Mouse (Mus musculus): Measurements from ENCODE around the gene Vav1. TPM values are rescaled to one million over a fixed set of nuclear protein-coding genes. Genes with fewer than 3 reads are reported as not detected.

Vav1 gene
- polyA plus RNA-seq, 1 experiment from 2014 or later = 1.5 TPM

DNA sequence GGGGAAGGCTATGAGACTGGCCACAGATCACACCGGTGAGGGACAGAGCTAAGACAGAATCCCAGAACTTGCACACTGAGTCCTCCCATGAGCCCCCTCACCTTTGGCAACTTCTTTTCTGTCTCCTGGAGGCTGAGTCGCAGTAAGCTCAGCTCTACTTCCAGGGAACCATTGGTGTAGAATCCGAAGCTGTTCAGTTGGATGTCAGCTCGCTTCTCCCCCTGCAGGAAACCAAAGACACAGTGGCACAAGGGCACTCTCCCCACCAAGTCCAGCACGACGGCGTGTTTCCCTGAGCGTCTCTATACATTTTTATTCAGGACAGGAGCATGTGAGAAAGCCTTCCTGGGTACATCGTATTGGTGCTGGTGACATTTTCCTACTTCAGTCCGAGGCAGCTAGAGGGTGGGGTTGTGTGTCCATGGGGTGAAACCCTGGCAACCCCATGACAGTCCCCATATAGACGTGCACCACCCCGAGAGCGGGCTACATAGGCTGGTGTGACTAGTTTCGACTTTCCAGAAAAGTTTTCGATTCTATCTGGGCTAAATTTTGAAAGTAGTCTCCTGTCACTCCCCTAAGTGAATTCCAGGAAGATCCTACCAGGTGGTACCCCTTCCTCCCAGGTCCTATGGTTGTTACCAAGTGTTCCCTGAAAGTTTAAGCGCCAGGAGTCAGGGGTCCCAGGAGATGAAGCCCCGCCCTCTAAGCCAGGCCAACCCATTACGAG lies 32.1 kb upstream of the Vav1 start:
- peaks cover 3% of the 10 kb centered on the region; the same call in 1 of the 2 replicates for H3K36me3 ChIP-seq
- ATAC-seq (replicated peaks) = peak; percentile 1; the same call in 1 of the 2 replicates
- peak overlapping the region; percentile 80 for H3K9ac ChIP-seq (replicated peaks)
- H3K4me1 ChIP-seq = peaks cover 35% of the 10 kb centered on the region
- peak overlapping the region; percentile 97 for H3K27ac ChIP-seq (replicated peaks)
- no peaks in the 10 kb centered on the region for H3K27me3 ChIP-seq
- WGBS = 5% methylated on average over 18 of the region's 18 CpGs
- H3K4me2 ChIP-seq (replicated peaks) = peak overlapping the region; percentile 65
- H3K9me3 ChIP-seq = no peaks in the 10 kb centered on the region
- peak overlapping the region; percentile 65 for H3K4me3 ChIP-seq

DNA sequence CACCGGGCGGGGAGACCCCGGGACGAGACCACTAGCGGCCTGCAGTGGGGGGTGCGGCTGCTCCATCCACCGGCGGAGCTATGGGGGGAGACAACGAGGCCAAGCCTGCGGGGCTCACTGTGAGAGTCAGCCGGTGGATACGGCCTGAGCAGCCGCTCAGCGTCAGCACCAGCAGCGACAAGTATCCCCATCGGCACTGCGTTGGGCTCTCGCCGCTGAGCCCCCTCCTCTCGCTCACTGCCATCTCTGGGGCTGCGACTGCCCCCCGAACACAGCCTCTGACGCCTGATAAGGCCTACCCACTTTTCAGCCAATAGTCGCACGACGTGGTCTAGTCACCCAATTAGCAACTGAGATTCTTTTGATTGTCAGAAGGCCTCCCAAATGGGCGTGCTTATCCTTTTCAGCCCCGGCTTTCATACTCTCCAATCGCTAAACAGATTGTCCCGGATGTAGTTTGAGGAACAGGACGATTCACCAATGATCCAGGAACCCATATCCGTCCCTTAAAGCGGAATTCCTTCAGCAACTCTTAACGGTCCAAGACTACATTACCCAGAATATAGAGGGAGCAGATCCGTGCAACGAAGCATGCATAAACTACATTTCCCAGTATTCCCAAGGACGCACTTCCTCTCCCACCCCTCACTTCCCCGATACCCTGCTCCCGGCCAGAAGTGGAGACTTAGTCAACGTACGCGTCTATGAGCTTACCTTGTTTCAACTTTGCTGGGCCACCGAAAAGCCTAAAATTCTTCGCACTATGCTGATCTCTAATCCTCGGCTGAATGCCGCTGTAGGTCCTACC lies 31.3 kb upstream of the Vav1 start:
- Histone ChIP-seq H3K27ac (replicated peaks) (peak overlapping the region; percentile 97), H3K9me3 (no peaks in the 10 kb centered on the region), H3K4me3 (peak overlapping the region; percentile 65), H3K4me1 (peaks cover 35% of the 10 kb centered on the region), H3K36me3 (0 out of 2 replicates have a peak, but pooled peaks cover 3% of the 10 kb centered on the region), H3K27me3 (no peaks in the 10 kb centered on the region), H3K9ac (replicated peaks) (peak overlapping the region; percentile 80), H3K4me2 (replicated peaks) (peak overlapping the region; percentile 98)
- 0% methylated on average over 46 of the region's 46 CpGs for WGBS
- peak; percentile 95 for ATAC-seq (replicated peaks)

GRCm38 (mm10) chr17:57248201-57248699 lies 30.6 kb upstream of the Vav1 start, which contains the start of gene Gpr108:
Gpr108 (minus strand) TSS chr17:57248446.
- Histone ChIP-seq H3K36me3 (no peaks in the 10 kb centered on the region), H3K4me3 (peak within 1 kb of the TSS; percentile 65), H3K9ac (replicated peaks) (peak within 1 kb of the TSS; percentile 80), H3K27me3 (no peaks in the 10 kb centered on the region), H3K27ac (replicated peaks) (peak within 1 kb of the TSS; percentile 97), H3K4me2 (replicated peaks) (peak within 1 kb of the TSS; percentile 98), H3K9me3 (no peaks in the 10 kb centered on the region), H3K4me1 (peaks cover 35% of the 10 kb centered on the region)
- ATAC-seq (replicated peaks) = peak; percentile 51
- WGBS = under 1% methylated on average over 12 of the region's 12 CpGs

DNA sequence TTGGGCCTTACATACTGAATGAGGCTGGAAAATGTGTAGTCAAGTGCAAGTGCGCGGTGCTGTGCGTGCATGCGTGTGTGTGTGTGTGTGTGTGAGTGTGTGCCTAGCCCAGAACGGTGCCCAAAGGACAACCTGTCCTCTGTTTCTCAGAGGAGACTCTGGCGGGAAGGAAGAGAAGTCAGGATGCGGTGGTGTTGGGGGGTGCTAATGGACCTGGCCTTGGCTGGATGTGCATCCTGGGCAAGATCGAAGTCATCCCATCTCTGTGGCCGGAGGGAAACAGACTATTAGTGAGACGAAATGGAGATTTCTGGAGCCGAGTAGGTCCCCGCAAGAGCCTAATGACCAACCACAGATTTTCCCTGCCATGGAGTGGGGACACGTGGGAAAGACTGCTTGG lies 30.1 kb upstream of the Vav1 start:
- Histone ChIP-seq H3K9me3 (no peaks in the 10 kb centered on the region), H3K36me3 (no peaks in the 10 kb centered on the region), H3K27me3 (no peaks in the 10 kb centered on the region), H3K4me1 (peaks cover 35% of the 10 kb centered on the region), H3K4me2 (replicated peaks) (peak overlapping the region; percentile 98), H3K9ac (replicated peaks) (peak overlapping the region; percentile 35; the same call in 1 of the 2 replicates), H3K27ac (replicated peaks) (peak overlapping the region; percentile 85), H3K4me3 (peak overlapping the region; percentile 61)
- 6% methylated on average over 13 of the region's 13 CpGs for WGBS
- ATAC-seq (replicated peaks) = no peak

- peak within 1 kb of the TSS; percentile 61 for H3K4me3 ChIP-seq
- peaks cover 35% of the 10 kb centered on the region for H3K4me1 ChIP-seq
- no peaks in the 10 kb centered on the region for H3K9me3 ChIP-seq
- 0 out of 2 replicates have a peak, but pooled peaks have one; percentile 0 for ATAC-seq (replicated peaks)
- H3K9ac ChIP-seq (replicated peaks) = peak within 1 kb of the TSS; percentile 55
- peak within 1 kb of the TSS; percentile 98 for H3K4me2 ChIP-seq (replicated peaks)
- H3K36me3 ChIP-seq = no peaks in the 10 kb centered on the region
- H3K27ac ChIP-seq (replicated peaks) = peak within 1 kb of the TSS; percentile 85
- WGBS = under 1% methylated on average over 48 of the region's 52 CpGs
- no peaks in the 10 kb centered on the region for H3K27me3 ChIP-seq
These were observed 29.4 kb upstream of the Vav1 start, which contains the start of gene Trip10 for GRCm38 (mm10) chr17:57249186-57250181. Trip10 (plus strand) TSS chr17:57249455.

DNA sequence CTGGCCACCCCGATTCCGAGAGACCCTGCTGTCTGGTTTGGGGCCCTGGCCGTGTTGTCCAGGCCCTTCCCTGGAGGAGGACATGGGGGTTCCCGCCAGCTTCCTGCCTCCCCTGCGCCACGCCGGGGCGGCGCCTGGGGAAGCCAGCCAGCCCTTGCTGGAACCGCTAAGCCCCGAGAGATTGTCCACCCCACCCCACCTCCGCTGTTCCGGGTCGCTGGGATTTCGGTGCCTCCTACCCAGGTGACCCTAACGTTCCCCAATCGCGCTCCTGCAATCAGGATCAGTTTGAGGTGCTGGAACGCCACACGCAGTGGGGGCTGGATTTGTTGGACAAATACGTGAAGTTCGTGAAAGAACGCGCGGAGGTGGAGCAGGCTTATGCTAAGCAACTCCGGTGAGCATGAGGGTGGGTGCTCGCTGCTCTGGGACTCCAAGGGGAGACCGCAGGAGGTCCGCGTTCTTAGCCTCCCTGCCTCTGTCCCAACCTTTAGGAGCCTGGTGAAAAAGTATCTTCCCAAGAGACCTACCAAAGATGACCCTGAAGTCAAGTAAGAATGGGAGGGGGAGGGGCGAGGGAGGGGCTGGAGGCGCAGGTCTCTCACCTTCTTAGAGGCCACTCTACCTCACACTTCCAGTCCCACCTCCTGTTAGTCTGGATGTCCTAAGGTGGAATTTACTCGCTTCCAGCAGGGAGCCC lies 28.3 kb upstream of the Vav1 start:
- Histone ChIP-seq H3K27me3 (no peaks in the 10 kb centered on the region), H3K4me1 (peaks cover 35% of the 10 kb centered on the region), H3K9ac (replicated peaks) (peak overlapping the region; percentile 55), H3K27ac (replicated peaks) (no peak overlapping the region), H3K4me2 (replicated peaks) (peak overlapping the region; percentile 98), H3K4me3 (peak overlapping the region; percentile 61), H3K36me3 (no peaks in the 10 kb centered on the region; the same call in 1 of the 2 replicates), H3K9me3 (no peaks in the 10 kb centered on the region)
- WGBS = 2% methylated on average over 33 of the region's 33 CpGs
- ATAC-seq (replicated peaks) = no peak

- Histone ChIP-seq H3K4me2 (replicated peaks) (no peak overlapping the region), H3K36me3 (no peaks in the 10 kb centered on the region; the same call in 1 of the 2 replicates), H3K27ac (replicated peaks) (no peak overlapping the region), H3K4me1 (peaks cover 34% of the 10 kb centered on the region), H3K9ac (replicated peaks) (no peak overlapping the region), H3K27me3 (no peaks in the 10 kb centered on the region), H3K9me3 (no peaks in the 10 kb centered on the region), H3K4me3 (no peak overlapping the region)
- ATAC-seq (replicated peaks) = no peak
- 93% methylated on average over 3 of the region's 3 CpGs for WGBS
These were observed 27.5 kb upstream of the Vav1 start for GRCm38 (mm10) chr17:57251431-57251830.

- WGBS = 89% methylated on average over 6 of the region's 6 CpGs
- Histone ChIP-seq H3K27ac (replicated peaks) (no peak overlapping the region), H3K9me3 (no peaks in the 10 kb centered on the region), H3K4me3 (no peak overlapping the region), H3K4me1 (peaks cover 26% of the 10 kb centered on the region), H3K9ac (replicated peaks) (no peak overlapping the region), H3K36me3 (no peaks in the 10 kb centered on the region; the same call in 1 of the 2 replicates), H3K4me2 (replicated peaks) (no peak overlapping the region), H3K27me3 (no peaks in the 10 kb centered on the region)
- no peak for ATAC-seq (replicated peaks)
These were observed 25.6 kb upstream of the Vav1 start for GRCm38 (mm10) chr17:57253306-57253705.

DNA sequence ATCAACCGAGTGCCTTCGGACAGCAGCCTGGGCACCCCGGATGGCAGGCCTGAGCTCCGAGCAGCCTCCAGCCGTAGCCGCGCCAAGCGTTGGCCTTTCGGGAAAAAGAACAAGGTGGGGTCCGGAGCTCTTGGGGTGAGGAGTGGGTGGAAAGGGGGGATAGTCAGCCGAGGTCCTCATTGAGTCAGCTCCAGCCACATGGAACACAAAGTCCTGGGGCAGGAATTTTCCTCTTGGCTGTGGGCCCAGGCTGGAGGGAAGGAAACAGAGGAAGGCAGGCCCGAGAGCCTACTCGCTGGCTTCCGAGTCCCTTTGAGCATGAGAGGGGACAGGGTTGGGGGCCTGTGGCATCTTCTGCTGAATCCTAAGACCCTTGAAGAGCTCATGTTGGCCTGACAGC lies 23.5 kb upstream of the Vav1 start:
- Histone ChIP-seq H3K4me3 (no peak overlapping the region), H3K27me3 (no peaks in the 10 kb centered on the region), H3K27ac (replicated peaks) (no peak overlapping the region), H3K9me3 (no peaks in the 10 kb centered on the region), H3K36me3 (peaks cover 3% of the 10 kb centered on the region; the same call in 1 of the 2 replicates), H3K9ac (replicated peaks) (no peak overlapping the region), H3K4me1 (peaks cover 6% of the 10 kb centered on the region), H3K4me2 (replicated peaks) (no peak overlapping the region)
- 90% methylated on average over 14 of the region's 14 CpGs for WGBS
- no peak for ATAC-seq (replicated peaks)

DNA sequence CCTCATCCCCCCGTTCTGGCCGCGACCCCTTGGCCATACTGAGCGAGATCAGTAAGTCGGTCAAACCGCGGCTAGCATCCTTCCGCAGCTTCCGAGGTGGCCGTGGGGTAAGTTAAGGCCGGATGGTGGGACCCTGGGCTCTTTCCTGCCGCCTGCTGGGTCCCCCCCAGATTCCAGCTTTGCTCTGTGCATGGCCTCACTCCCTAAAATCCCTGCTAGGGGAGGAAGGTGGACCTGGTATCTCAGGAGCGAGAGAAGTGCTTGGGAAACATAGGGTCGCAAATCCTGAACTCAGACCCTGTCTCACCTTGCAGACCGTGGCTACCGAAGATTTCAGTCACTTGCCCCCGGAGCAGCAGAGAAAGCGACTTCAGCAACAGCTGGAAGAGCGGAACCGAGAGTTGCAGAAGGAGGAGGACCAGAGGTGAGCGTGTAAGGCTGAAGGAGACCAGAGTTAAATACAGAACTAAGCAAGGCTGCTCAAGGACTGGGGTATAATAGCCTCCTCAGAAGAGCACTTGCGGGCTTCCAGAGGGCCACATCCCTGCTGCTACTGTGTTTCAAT lies 21.9 kb upstream of the Vav1 start:
- ATAC-seq (replicated peaks) = no peak
- H3K27ac ChIP-seq (replicated peaks) = no peak overlapping the region
- H3K9me3 ChIP-seq = no peaks in the 10 kb centered on the region
- 95% methylated on average over 22 of the region's 22 CpGs for WGBS
- no peak overlapping the region for H3K4me3 ChIP-seq
- no peaks in the 10 kb centered on the region for H3K27me3 ChIP-seq
- H3K36me3 ChIP-seq = peaks cover 3% of the 10 kb centered on the region; the same call in 1 of the 2 replicates
- no peaks in the 10 kb centered on the region for H3K4me1 ChIP-seq
- no peak overlapping the region for H3K4me2 ChIP-seq (replicated peaks)
- no peak overlapping the region for H3K9ac ChIP-seq (replicated peaks)

Measured in forebrain, embryonic 15.5 days (tissue).